Mouse (Mus musculus): ENCODE data around the gene Ccin. TPM values are rescaled to one million over a fixed set of nuclear protein-coding genes. Genes with fewer than 3 reads are reported as not detected.

Gene Ccin
- total and polyA plus RNA-seq, 3 experiments = 0.04 TPM; not detected in 2

DNA sequence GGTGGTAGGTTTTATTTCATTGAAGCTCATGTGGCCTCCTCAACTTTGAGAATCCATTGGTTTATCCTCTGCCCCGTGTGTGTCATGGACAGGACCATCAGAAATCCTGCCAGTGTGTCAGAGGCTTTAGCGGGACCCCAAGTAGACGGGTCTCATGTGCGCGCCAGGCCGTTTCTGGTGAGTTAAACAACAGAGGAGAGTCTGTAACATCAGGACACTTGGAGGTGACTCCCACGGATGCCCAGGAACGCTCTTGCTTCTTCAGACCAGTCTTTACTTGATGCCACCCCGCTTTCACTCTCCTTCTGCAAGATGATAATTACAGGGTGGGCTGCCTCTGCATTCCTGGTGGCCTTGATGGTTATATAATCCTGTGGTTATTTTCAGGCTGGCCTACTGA is 40.4 kb downstream of the Ccin start:
- H3K4me1 ChIP-seq (ENCODE audit: control insufficient read depth in 1 of 2, insufficient read depth in 2 of 2, low read length in 2 of 2) = no peaks in the 10 kb centered on the region
- no peak overlapping the region for H3K9ac ChIP-seq (ENCODE audit: control insufficient read depth, low read depth, low read length, poor library complexity, severe bottlenecking)
- no peak for DNase-seq (ENCODE audit: low read depth, low spot score)
- H3K27ac ChIP-seq (ENCODE audit: control insufficient read depth, low read depth, low read length) = no peak overlapping the region
- no peak for TF ChIP-seq JUND (IDR thresholded peaks at IDR 0.05; ENCODE audit: low read depth, low read length)
- no peak for TF ChIP-seq ZNF384 (IDR thresholded peaks at IDR 0.05; ENCODE audit: low read depth, low read length)
- TF ChIP-seq NELFE (IDR thresholded peaks at IDR 0.05; ENCODE audit: low read depth, low read length) = no peak
- TF ChIP-seq POLR2A (IDR thresholded peaks at IDR 0.05; ENCODE audit: control insufficient read depth in 1 of 2, insufficient read depth in 1 of 2, low read depth in 1 of 2, low read length in 2 of 2, poor library complexity in 1 of 2) = no peak
- no peak for TF ChIP-seq POLR2AphosphoS5 (IDR thresholded peaks at IDR 0.05; ENCODE audit: borderline replicate concordance, low read depth, low read length)
- no peak for TF ChIP-seq E2F4 (IDR thresholded peaks at IDR 0.05; ENCODE audit: borderline replicate concordance, low read depth, low read length)
- no peak for TF ChIP-seq ZC3H11A (IDR thresholded peaks at IDR 0.05; ENCODE audit: low read depth, low read length)
- no peak for TF ChIP-seq MXI1 (IDR thresholded peaks at IDR 0.05; ENCODE audit: low read depth, low read length)
- TF ChIP-seq GATA1 (IDR thresholded peaks at IDR 0.05; ENCODE audit: low read depth, low read length) = no peak
- TF ChIP-seq USF1 (IDR thresholded peaks at IDR 0.05; ENCODE audit: low read depth, low read length) = no peak
- no peak for TF ChIP-seq TBP (IDR thresholded peaks at IDR 0.05; ENCODE audit: low read depth, low read length)
- TF ChIP-seq MAZ (IDR thresholded peaks at IDR 0.05; ENCODE audit: low read depth, low read length) = no peak
- no peak for TF ChIP-seq USF2 (IDR thresholded peaks at IDR 0.05; ENCODE audit: borderline replicate concordance in 1 of 2, insufficient read depth in 1 of 2, low read depth in 1 of 2, low read length in 2 of 2)
- no peak for TF ChIP-seq SIN3A (IDR thresholded peaks at IDR 0.05; ENCODE audit: low read length)
- no peak for TF ChIP-seq SMC3 (IDR thresholded peaks at IDR 0.05; ENCODE audit: low read depth, low read length)
- no peak overlapping the region for H3K4me3 ChIP-seq (ENCODE audit: control insufficient read depth in 1 of 2, insufficient read depth in 1 of 2, low read depth in 2 of 2, low read length in 2 of 2)
- H3K9me3 ChIP-seq (replicated peaks; ENCODE audit: insufficient read depth, low read length) = no peaks in the 10 kb centered on the region
- H3K36me3 ChIP-seq (ENCODE audit: control insufficient read depth in 1 of 2, insufficient read depth in 2 of 2, low read length in 2 of 2) = peaks cover 0 to 48% of the 10 kb centered on the region in 2 experiments; a peak in 2 of 4 replicates
- no peaks in the 10 kb centered on the region for H3K27me3 ChIP-seq (ENCODE audit: control insufficient read depth in 1 of 2, insufficient read depth in 2 of 2, low read length in 2 of 2)
- H3K79me2 ChIP-seq (ENCODE audit: control insufficient read depth, insufficient read depth, low read length, poor library complexity) = peaks cover 28% of the 10 kb centered on the region

DNA sequence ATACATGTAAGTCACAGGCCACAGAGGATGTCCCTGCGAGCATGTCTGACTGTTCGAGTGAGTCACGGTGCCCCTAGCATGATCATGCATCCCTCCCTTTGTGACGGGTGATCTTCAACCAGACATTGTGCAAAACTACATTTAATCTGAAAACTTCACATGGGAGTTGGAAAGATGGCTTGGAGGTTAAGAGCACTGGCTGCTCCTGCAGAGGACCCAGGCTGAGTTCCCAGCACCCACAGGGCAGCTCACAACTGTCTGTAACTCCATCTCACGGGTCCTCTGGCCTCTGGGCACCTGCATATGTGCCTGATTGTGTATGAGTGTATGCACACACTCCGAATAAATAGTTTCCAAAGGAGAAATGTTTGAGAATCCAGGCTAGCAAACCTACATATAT is 41.0 kb downstream of the Ccin start:
- no peak for TF ChIP-seq BHLHE40 (IDR thresholded peaks at IDR 0.05; ENCODE audit: borderline replicate concordance, low read depth, low read length)
- no peak for TF ChIP-seq MAFK (IDR thresholded peaks at IDR 0.05; ENCODE audit: borderline replicate concordance, low read depth, low read length)
- no peak for TF ChIP-seq NELFE (IDR thresholded peaks at IDR 0.05; ENCODE audit: low read depth, low read length)
- TF ChIP-seq MEF2A (IDR thresholded peaks at IDR 0.05; ENCODE audit: extremely low read depth, insufficient replicate concordance, low read depth, low read length, poor library complexity, severe bottlenecking) = no peak
- no peak for TF ChIP-seq RAD21 (IDR thresholded peaks at IDR 0.05; ENCODE audit: low read depth, low read length)
- no peak for TF ChIP-seq ZNF384 (IDR thresholded peaks at IDR 0.05; ENCODE audit: low read depth, low read length)
- no peak for TF ChIP-seq TCF12 (IDR thresholded peaks at IDR 0.05; ENCODE audit: low read depth, low read length)
- TF ChIP-seq JUND (IDR thresholded peaks at IDR 0.05; ENCODE audit: low read depth, low read length) = no peak
- no peak for TF ChIP-seq POLR2A (IDR thresholded peaks at IDR 0.05; ENCODE audit: control insufficient read depth in 1 of 2, insufficient read depth in 1 of 2, low read depth in 1 of 2, low read length in 2 of 2, poor library complexity in 1 of 2)
- TF ChIP-seq GABPA (IDR thresholded peaks at IDR 0.05; ENCODE audit: low read depth, low read length) = no peak
- TF ChIP-seq ETS1 (IDR thresholded peaks at IDR 0.05; ENCODE audit: low read depth, low read length) = no peak
- TF ChIP-seq MAZ (IDR thresholded peaks at IDR 0.05; ENCODE audit: low read depth, low read length) = no peak
- H3K4me1 ChIP-seq (ENCODE audit: control insufficient read depth in 1 of 2, insufficient read depth in 2 of 2, low read length in 2 of 2) = no peaks in the 10 kb centered on the region

More for the DNA sequence above, 41.0 kb downstream of the Ccin start:
- Histone ChIP-seq H3K27me3 (ENCODE audit: control insufficient read depth in 1 of 2, insufficient read depth in 2 of 2, low read length in 2 of 2) (no peaks in the 10 kb centered on the region), H3K9ac (ENCODE audit: control insufficient read depth, low read depth, low read length, poor library complexity, severe bottlenecking) (no peak overlapping the region), H3K9me3 (replicated peaks; ENCODE audit: insufficient read depth, low read length) (no peaks in the 10 kb centered on the region), H3K27ac (ENCODE audit: control insufficient read depth, low read depth, low read length) (no peak overlapping the region), H3K36me3 (ENCODE audit: control insufficient read depth in 1 of 2, insufficient read depth in 2 of 2, low read length in 2 of 2) (peaks cover 0 to 45% of the 10 kb centered on the region in 2 experiments; a peak in 2 of 4 replicates), H3K79me2 (ENCODE audit: control insufficient read depth, insufficient read depth, low read length, poor library complexity) (peaks cover 23% of the 10 kb centered on the region), H3K4me3 (ENCODE audit: control insufficient read depth in 1 of 2, insufficient read depth in 1 of 2, low read depth in 2 of 2, low read length in 2 of 2) (no peak overlapping the region)
- no peak for DNase-seq (ENCODE audit: low read depth, low spot score)
